Mouse (Mus musculus) neutrophil, adult 5-6 weeks (primary cell): ENCODE measurements around the gene Myadm. TPM values are rescaled to one million over a fixed set of nuclear protein-coding genes. Genes with fewer than 3 reads are reported as not detected.
A peak's percentile ranks its signal among the peaks of the same experiment; 100 is the strongest.

Experiments
- ATAC-seq: fragments of 151-379, 151-347 bp; 2 replicates; pipeline ENCODE4 v1.8.0; 2017; ENCODE audit warnings: mild to moderate bottlenecking, moderate TSS enrichment; ENCODE audit not compliant: insufficient number of reproducible peaks, poor library complexity, low FRiP score, severe bottlenecking; ENCODE audit errors: extremely low read depth
- total RNA-seq: library from RNA; stranded (forward); fragments of 200-1000 nt; gene quantifications from 2 replicates; pipeline ENCODE4 v1.2.3, GENCODE M21; 2017

Myadm gene
- total RNA-seq, 1 experiment from 2014 or later: 256 TPM

GRCm38 (mm10) chr7:3306400-3306799 lies 17.5 kb downstream of the Myadm start:
- ATAC-seq: no peak

DNA sequence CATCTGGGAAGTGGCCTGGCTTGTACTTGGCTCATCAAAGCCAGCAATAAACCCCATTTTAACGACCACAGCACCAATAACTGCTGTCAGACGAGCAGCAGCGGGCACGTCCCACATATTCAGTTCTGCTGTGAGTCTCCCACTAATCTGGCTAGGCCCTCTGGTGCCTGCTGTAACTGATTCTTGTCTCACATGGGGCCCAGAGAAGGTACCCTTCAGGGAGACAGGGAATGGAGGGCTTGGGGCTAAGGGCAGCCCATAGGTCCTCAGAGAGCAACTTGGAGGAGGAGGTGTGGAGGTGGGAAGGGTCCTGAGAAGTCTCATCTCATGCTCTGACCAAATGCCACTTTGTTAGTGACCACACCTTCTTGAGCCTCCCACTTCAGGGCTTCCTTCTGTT lies 19.8 kb downstream of the Myadm start:
- no peak for ATAC-seq

GRCm38 (mm10) chr7:3310233-3310632 lies 21.4 kb downstream of the Myadm start:
- no peak for ATAC-seq

DNA sequence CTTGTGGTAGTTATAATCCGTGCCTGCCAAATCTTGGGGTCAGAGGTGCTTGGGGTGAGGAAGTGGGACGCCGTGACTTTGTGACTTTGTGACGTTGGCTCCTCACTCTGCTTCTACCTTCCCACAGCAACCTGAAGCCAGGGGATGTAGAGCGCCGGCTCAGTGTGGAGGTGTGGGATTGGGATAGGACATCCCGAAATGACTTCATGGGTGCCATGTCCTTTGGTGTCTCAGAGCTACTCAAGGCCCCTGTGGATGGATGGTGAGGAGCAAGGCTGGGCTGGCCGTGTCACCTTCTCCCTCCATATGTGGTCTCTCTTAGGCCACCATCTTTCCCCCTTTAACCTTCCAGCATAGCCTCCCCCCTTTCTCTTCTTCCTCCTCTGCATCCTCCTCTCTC lies 24.7 kb downstream of the Myadm start:
- ATAC-seq: no peak

DNA sequence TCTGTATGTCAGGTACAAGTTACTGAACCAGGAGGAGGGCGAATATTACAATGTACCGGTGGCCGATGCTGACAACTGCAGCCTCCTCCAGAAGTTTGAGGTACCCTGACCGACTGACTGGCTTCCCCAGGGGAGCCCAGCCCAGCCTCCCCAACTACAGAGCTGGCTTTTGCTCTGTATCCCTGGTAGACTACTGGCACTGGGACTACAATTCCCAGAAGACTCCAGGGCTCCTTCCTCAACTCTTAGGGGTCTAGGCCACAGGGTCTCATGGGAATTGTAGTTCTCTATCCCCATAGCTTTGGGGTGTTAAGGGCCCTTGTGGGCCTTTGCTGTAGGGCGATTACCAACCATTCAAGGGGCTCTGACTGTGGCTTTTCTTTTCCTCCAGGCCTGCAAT lies 25.2 kb downstream of the Myadm start:
- no peak for ATAC-seq

DNA sequence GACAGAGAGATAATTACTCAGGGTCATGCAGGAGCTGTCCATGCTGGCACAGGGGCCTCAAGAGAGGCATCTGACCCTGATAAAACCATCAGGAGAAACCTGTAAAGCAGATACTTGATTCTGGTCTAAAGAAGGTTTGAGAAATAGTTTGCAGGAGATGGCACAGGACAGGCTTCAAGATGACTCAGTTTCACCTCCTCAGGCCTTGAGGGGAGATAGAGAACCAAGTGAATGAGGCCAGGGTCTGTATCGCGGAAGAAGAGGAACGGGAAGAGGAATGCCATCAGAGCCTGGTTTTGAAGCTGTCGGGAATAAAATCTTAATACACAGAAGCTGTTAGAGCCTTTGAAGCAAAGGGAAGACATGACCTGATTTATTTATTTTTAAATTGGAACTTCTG lies 28.8 kb downstream of the Myadm start:
- ATAC-seq: no peak

GRCm38 (mm10) chr7:3320856-3321255 lies 32.0 kb downstream of the Myadm start:
- no peak for ATAC-seq

GRCm38 (mm10) chr7:3323826-3324225 lies 34.9 kb downstream of the Myadm start:
- no peak for ATAC-seq

DNA sequence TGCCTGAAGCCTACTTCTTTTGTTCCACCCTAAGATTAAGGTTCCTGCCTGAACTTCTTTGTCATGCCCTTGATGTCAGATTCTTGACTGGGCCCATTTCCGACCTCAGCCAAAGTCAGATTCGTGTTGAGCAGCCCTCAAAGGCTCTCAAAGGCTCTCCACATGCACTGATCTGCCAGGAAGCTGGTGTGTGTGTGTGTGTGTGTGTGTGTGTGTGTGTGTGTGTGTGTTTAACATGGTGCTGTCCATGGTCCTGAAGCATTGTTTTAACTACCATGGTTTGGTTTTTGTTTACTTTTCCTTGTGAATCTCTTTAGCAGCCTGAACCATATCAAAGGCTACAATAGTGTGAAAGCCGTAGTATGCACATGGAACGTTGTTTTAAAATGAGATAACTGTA lies 39.1 kb downstream of the Myadm start:
- ATAC-seq: no peak

DNA sequence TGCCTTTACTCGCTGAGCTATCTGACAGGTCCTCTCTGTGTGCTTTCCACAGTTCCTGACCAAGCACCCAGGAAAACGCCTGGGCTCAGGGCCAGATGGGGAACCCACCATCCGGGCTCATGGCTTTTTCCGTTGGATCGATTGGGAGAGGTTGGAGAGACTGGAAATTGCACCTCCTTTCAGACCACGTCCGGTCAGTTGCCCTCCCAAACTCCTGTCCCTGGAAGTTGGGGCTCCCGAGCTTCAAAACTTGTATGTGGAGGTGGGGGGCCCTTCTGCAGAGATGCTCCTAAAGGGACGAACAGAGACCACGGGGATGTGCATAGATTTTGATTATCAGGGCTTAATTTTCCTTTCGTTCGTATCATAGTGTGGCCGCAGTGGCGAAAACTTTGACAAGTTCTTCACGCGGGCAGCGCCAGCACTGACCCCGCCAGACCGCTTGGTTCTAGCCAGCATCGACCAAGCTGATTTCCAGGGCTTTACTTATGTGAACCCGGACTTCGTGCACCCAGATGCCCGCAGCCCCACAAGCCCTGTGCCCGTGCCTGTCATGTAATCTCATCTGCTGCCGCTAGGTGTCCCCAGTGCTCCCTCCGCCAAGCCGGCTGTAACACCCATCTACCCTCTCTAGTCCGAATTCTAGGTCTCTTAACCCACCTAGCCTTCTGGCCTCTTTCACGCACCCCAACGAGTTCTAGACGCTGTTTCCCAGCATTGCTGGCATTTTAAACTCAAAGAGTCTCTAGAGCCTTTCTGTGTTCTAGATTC lies 41.1 kb downstream of the Myadm start:
- peak; percentile 80; the same call in 1 of the 2 replicates for ATAC-seq

- no peak for ATAC-seq
Measured at GRCm38 (mm10) chr7:3331171-3331570, 42.3 kb downstream of the Myadm start.

GRCm38 (mm10) chr7:3331581-3332223 lies 42.8 kb downstream of the Myadm start:
- ATAC-seq: no peak

GRCm38 (mm10) chr7:3332224-3332615 lies 43.3 kb downstream of the Myadm start:
- ATAC-seq: no peak

DNA sequence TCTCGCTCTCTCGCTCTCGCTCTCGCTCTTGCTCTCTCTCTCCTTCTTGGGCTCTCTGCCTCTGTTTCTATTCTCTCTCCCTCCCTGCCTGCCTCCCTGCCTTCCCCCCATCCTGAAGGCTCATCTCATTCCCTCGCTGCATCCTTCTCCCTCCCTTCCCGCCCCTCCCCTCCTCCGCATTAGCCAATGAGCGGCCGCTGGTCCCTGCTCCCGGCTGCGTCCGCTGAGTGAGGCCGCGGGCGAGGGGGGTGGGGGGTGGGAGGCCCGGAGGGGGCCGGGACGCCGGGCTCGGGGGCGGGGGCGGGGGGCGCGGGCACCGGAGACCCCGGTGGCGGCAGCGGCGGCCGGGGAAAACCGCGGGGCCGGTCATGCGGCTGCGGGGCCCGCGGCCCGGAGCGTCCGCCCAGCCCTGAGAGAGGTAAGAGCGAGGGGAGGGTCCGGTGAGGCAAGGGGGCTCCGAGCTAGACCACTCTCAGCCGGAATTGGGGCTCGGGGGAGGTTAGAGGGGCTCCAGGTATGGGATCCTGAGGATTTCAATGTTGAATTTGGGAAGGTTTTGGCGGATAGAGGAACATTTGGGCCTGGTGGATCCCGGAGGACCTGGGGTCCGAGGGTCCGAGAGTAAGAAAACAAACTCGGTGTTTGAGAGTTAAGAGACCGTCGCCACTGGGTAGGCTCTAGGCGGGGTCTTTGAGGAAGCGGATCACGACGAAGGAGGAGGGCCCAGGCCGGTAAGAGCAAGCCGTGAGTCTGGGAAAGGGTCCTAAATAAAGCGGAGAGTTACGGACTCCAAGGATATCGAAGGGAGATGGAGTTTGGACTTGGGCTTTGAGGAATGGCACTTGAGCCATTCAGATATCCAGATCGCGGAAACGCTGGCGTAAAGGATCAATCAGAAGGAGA lies 44.0 kb downstream of the Myadm start, which contains the start of gene Cacng7:
Gene Cacng7 (plus strand): TSS at position 337 of the 903 bp plus-strand sequence.
- no peak for ATAC-seq

- ATAC-seq: no peak
Measured at GRCm38 (mm10) chr7:3333542-3333941, 44.7 kb downstream of the Myadm start.

GRCm38 (mm10) chr7:3336412-3336811 lies 47.5 kb downstream of the Myadm start:
- no peak for ATAC-seq

- no peak for ATAC-seq
Measured at GRCm38 (mm10) chr7:3338286-3338935, 49.5 kb downstream of the Myadm start.

- no peak for ATAC-seq
Measured at GRCm38 (mm10) chr7:3339010-3339409, 50.1 kb downstream of the Myadm start.

DNA sequence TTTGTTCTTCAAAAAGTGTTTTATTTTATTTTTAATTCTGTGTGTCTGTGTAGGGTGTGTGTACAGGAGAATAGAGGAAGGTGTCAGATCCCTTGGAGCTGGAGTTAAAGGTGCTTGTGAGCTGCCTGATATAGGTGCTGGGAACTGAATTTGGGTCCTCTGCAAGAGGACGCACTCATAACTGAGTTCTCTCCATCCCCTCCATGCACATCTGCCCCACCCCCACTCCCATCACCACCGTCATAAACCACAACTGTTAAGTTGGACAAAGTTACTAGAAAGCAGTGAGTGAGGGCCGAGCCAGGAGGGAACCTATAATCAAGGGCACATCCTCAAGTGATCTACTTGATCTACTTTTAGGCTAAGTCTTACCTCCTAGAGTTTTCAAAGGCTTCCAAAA lies 55.0 kb downstream of the Myadm start:
- no peak for ATAC-seq
